In the genomic region with DNA sequence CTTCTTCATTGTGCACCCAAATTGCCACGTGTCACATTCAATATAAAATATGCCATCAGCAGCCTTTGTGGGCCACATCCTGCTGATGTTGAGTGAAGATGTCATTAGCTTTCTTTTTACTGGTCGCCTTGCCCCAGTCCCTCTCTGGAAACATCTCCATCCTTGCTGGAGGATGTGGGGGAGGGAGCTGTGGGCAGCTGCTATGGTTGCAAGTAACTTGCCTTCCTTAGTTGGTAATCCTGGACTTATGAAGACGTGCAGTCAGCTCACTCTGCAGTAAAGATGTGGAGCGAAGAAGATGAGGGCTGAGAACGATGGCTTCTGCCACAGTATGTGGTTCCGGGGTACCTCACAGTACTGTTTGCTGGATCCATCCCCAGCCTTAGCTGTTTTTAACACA, we compare ENCODE assay signal across 12 mouse cellular contexts. TPM values are rescaled to one million over a fixed set of nuclear protein-coding genes. Genes with fewer than 3 reads are reported as not detected.
DNase-seq lines count a peak whose midpoint lies in the region; ATAC-seq and TF ChIP-seq lines count a peak whose summit lies in the region.
"Had no signal": no experiment of that assay in that cellular context is flagged by ENCODE, and none has a peak within 500 bp of the region (broad histone marks: within the 10 kb centered on the region; RNA-seq: fewer than 3 reads in every experiment).

No protein-coding gene starts in this region.

- H3K4me1 ChIP-seq in hindbrain, embryonic 11.5 days (replicated peaks; ENCODE audit: control insufficient read depth, insufficient read depth, low read length) = peaks cover 8% of the 10 kb centered on the region
- peaks cover 22% of the 10 kb centered on the region for H3K4me1 ChIP-seq in hindbrain, embryonic 16.5 days (ENCODE audit: control insufficient read depth, insufficient read depth, low read depth, low read length)
- peaks cover 35% of the 10 kb centered on the region for H3K4me1 ChIP-seq in megakaryocyte, embryonic 14.5 days
- no peaks in the 10 kb centered on the region for H3K4me1 ChIP-seq in lung, adult 2 months (ENCODE audit: control insufficient read depth, insufficient read depth, low read length)

- no peak for ATAC-seq in hindbrain, embryonic 11.5 days (ENCODE audit: low FRiP score)
- no peak for ATAC-seq in hindbrain, embryonic 16.5 days
- no peak for ATAC-seq in megakaryocyte, adult 5-6 weeks (ENCODE audit: poor library complexity, severe bottlenecking)

- WGBS in hindbrain, embryonic 11.5 days = 56% methylated on average over 6 of the region's 6 CpGs
- 38% methylated on average over 6 of the region's 6 CpGs for WGBS in hindbrain, embryonic 16.5 days
- 53% methylated on average over 6 of the region's 6 CpGs for WGBS in lung, adult 2 months

- H3K27ac ChIP-seq in hindbrain, embryonic 11.5 days (ENCODE audit: low read depth, low read length) = no peak overlapping the region
- no peak overlapping the region for H3K27ac ChIP-seq in hindbrain, embryonic 16.5 days (ENCODE audit: low read depth, low read length)
- H3K27ac ChIP-seq: limb, embryonic 13.5 days; liver, embryonic 14.5 days had no signal

- no peak overlapping the region for H3K4me2 ChIP-seq in hindbrain, embryonic 11.5 days (replicated peaks; ENCODE audit: low read depth, low read length)
- H3K4me2 ChIP-seq in hindbrain, embryonic 16.5 days (ENCODE audit: low read length) = no peak overlapping the region

- no peak overlapping the region for H3K9ac ChIP-seq in hindbrain, embryonic 11.5 days (ENCODE audit: low read depth, low read length)
- no peak overlapping the region for H3K9ac ChIP-seq in hindbrain, embryonic 16.5 days (ENCODE audit: low read depth, low read length)
- H3K9ac ChIP-seq: liver, embryonic 14.5 days had no signal

- TF ChIP-seq POLR2A in lung, adult 2 months (IDR thresholded peaks at IDR 0.05; ENCODE audit: borderline replicate concordance, extremely low read depth, low read depth, low read length) = no peak

- no peak for TF ChIP-seq CTCF in lung, adult 2 months (IDR thresholded peaks at IDR 0.05; ENCODE audit: insufficient read depth, low read length)

- no peak overlapping the region for H3K4me3 ChIP-seq in hindbrain, embryonic 11.5 days (ENCODE audit: low read depth, low read length)
- H3K4me3 ChIP-seq in hindbrain, embryonic 16.5 days (ENCODE audit: low read length) = no peak overlapping the region
- H3K4me3 ChIP-seq in megakaryocyte, embryonic 14.5 days (replicated peaks) = peak overlapping the region; percentile 2
- no peak overlapping the region for H3K4me3 ChIP-seq in lung, adult 2 months (replicated peaks; ENCODE audit: extremely low read depth, low read depth, low read length)

- no peaks in the 10 kb centered on the region for H3K9me3 ChIP-seq in hindbrain, embryonic 11.5 days (ENCODE audit: control insufficient read depth, low read length)
- H3K9me3 ChIP-seq in hindbrain, embryonic 16.5 days (ENCODE audit: control insufficient read depth, low read length) = no peaks in the 10 kb centered on the region
- H3K9me3 ChIP-seq in megakaryocyte, embryonic 14.5 days = peaks cover 6% of the 10 kb centered on the region; the same call in 1 of the 2 replicates
- H3K9me3 ChIP-seq: embryonic facial prominence, embryonic 10.5 days; forebrain, embryonic 15.5 days; limb, embryonic 13.5 days had no signal

- peaks cover 11% of the 10 kb centered on the region for H3K27me3 ChIP-seq in hindbrain, embryonic 11.5 days (ENCODE audit: control insufficient read depth, insufficient read depth, low read length)
- H3K27me3 ChIP-seq in hindbrain, embryonic 16.5 days (replicated peaks; ENCODE audit: control insufficient read depth, insufficient read depth, low read length) = no peaks in the 10 kb centered on the region
- H3K27me3 ChIP-seq in megakaryocyte, embryonic 14.5 days (replicated peaks) = peaks cover 15% of the 10 kb centered on the region
- H3K27me3 ChIP-seq: forebrain, embryonic 15.5 days had no signal

- DNase-seq in cerebellum, adult 11-12 months = peak; percentile 28
- no peak for DNase-seq in cerebellum, postnatal 10 days
- DNase-seq in hindbrain, embryonic 11.5 days (ENCODE audit: low spot score) = peak; percentile 6
- peak; percentile 50 for DNase-seq in retina, postnatal 1 day
- DNase-seq in lung, adult 2 months = no peak

- no peaks in the 10 kb centered on the region for H3K36me3 ChIP-seq in hindbrain, embryonic 11.5 days (ENCODE audit: control insufficient read depth, insufficient read depth, low read length)
- no peaks in the 10 kb centered on the region for H3K36me3 ChIP-seq in hindbrain, embryonic 16.5 days (ENCODE audit: control insufficient read depth, insufficient read depth, low read length)
- no peaks in the 10 kb centered on the region for H3K36me3 ChIP-seq in megakaryocyte, embryonic 14.5 days (replicated peaks; ENCODE audit: low read length)
- H3K36me3 ChIP-seq: embryonic facial prominence, embryonic 10.5 days; forebrain, embryonic 15.5 days; limb, embryonic 13.5 days had no signal

RNA-seq across cellular contexts. Expression of gene Pde10a, which starts 18.4 kb away (rescaled TPM):
- 5.7 and 7.6 TPM in 2 replicates for polyA plus RNA-seq in hindbrain, embryonic 11.5 days (2014; fragmentation: Nextera tagmentation; extraction: Ambion mirVana)
- 10.7 and 11.3 TPM in 2 replicates for polyA plus RNA-seq in hindbrain, embryonic 16.5 days (2015; fragmentation: Nextera tagmentation; extraction: Ambion mirVana)
- 3.9 and 11.5 TPM in 2 replicates for polyA plus RNA-seq in megakaryocyte, embryonic 14.5 days (2012; ENCODE audit: insufficient read depth, low replicate concordance)
- total RNA-seq in megakaryocyte, adult 5-6 weeks (2015) = 0.27 TPM in 1 of 2 replicates, not detected in the other
- total RNA-seq in megakaryocyte, adult 5-6 weeks (2017) = 0.04 and 0.07 TPM in 2 replicates
- 0.42 and 0.62 TPM in 2 replicates for polyA plus RNA-seq in lung, adult 2 months (2012; rRNA removed)

Comparison
In these comparisons a context has a peak if more than half of its experiments do, and no peak if none do; other contexts are left out.
1. DNase-seq: peak in cerebellum, adult 11-12 months (single experiment), hindbrain, embryonic 11.5 days (single experiment) and retina, postnatal 1 day (single experiment); none in cerebellum, postnatal 10 days (0 of 2) and lung, adult 2 months (single experiment).